Mouse (Mus musculus) limb, embryonic 12.5 days (tissue): ENCODE data around the gene Enpp6. TPM values are rescaled to one million over a fixed set of nuclear protein-coding genes. Genes with fewer than 3 reads are reported as not detected.

ENCODE experiments used
- ATAC-seq: fragments of 200-750 bp; cut with Nextera tagmentation; 2 replicates; pipeline ENCODE4 v1.8.0; 2017; ENCODE audit warnings: low read depth, moderate TSS enrichment; ENCODE audit not compliant: insufficient number of reproducible peaks, insufficient read depth, low FRiP score, low TSS enrichment
- H3K27ac ChIP-seq: fragments of 300-500 bp; sonication (generic); 2 replicates; pipeline ENCODE4 v1.5.1; 2016; ENCODE audit warnings: mild to moderate bottlenecking, moderate library complexity
- H3K27me3 ChIP-seq: fragments of 300-500 bp; sonication (generic); 2 replicates; pipeline ENCODE4 v1.6.1; 2016; ENCODE audit warnings: mild to moderate bottlenecking, moderate library complexity
- H3K36me3 ChIP-seq: fragments of 300-500 bp; sonication (generic); 2 replicates; pipeline ENCODE4 v1.6.1; 2016; ENCODE audit warnings: mild to moderate bottlenecking, moderate library complexity
- H3K4me1 ChIP-seq: fragments of 300-500 bp; sonication (generic); replicated peaks from 2 replicates; pipeline ENCODE4 v1.6.1; 2016
- H3K4me2 ChIP-seq: fragments of 300-500 bp; sonication (generic); 2 replicates; pipeline ENCODE4 v1.6.1; 2016; ENCODE audit warnings: mild to moderate bottlenecking, moderate library complexity
- H3K4me3 ChIP-seq: fragments of 300-500 bp; sonication (generic); replicated peaks from 2 replicates; pipeline ENCODE4 v1.5.1; 2016; ENCODE audit warnings: mild to moderate bottlenecking
- H3K9ac ChIP-seq: fragments of 300-500 bp; sonication (generic); replicated peaks from 2 replicates; pipeline ENCODE4 v1.6.1; 2016; ENCODE audit warnings: mild to moderate bottlenecking, moderate library complexity
- H3K9me3 ChIP-seq: fragments of 300-500 bp; sonication (generic); 2 replicates; pipeline ENCODE4 v1.6.1; 2016; ENCODE audit warnings: mild to moderate bottlenecking, moderate library complexity
- WGBS: fragments of 180-500 bp; shearing (Covaris S2); methylation state at CpG from one replicate; pipeline ENCODE4 v1.1.7; 2016; 5-methylcytosine and 5-hydroxymethylcytosine counted together
- polyA plus RNA-seq: library from polyadenylated mRNA; unstranded; fragments of >200 nt; fragmentation: Nextera tagmentation; extraction: Ambion mirVana; gene quantifications from 2 replicates; pipeline ENCODE4 v1.2.1, GENCODE M21; 2016

Enpp6 gene
- polyA plus RNA-seq, 1 experiment from 2014 or later = 0.87 TPM

GRCm38 (mm10) chr8:47133381-47133780, 146.7 kb downstream of the Enpp6 start:
- no peak overlapping the region for H3K4me2 ChIP-seq
- H3K9me3 ChIP-seq = no peaks in the 10 kb centered on the region
- ATAC-seq = no peak
- no peak overlapping the region for H3K9ac ChIP-seq
- WGBS = 79% methylated on average over 3 of the region's 3 CpGs
- H3K4me3 ChIP-seq = no peak overlapping the region
- H3K27ac ChIP-seq = no peak overlapping the region
- H3K36me3 ChIP-seq = no peaks in the 10 kb centered on the region
- H3K4me1 ChIP-seq = peaks cover 22% of the 10 kb centered on the region
- no peaks in the 10 kb centered on the region for H3K27me3 ChIP-seq

DNA sequence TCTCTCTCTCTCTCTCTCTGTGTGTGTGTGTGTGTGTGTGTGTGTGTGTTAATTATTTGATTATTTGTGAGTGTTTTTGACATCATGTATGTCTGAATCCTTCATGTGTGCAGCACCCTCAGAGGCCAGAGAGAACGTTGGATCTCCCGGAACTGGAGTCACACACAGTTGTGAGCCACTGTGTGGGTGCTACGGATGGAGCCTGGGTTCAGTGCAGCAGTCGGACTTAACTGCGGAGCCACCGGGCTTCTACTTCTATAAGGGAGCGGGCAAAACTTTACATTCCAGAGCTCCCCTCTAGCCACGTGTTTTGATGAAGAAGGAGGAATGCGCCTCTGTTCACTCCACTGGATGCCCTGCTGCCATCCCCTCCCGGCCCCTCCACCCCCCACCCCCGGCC, 148.0 kb downstream of the Enpp6 start:
- Histone ChIP-seq H3K4me2 (peak overlapping the region; percentile 49), H3K9ac (no peak overlapping the region), H3K36me3 (no peaks in the 10 kb centered on the region), H3K4me3 (no peak overlapping the region), H3K4me1 (peaks cover 22% of the 10 kb centered on the region), H3K27me3 (no peaks in the 10 kb centered on the region), H3K9me3 (no peaks in the 10 kb centered on the region), H3K27ac (no peak overlapping the region)
- 27% methylated on average over 11 of the region's 11 CpGs for WGBS
- ATAC-seq = peak; percentile 56; the same call in 1 of the 2 replicates

DNA sequence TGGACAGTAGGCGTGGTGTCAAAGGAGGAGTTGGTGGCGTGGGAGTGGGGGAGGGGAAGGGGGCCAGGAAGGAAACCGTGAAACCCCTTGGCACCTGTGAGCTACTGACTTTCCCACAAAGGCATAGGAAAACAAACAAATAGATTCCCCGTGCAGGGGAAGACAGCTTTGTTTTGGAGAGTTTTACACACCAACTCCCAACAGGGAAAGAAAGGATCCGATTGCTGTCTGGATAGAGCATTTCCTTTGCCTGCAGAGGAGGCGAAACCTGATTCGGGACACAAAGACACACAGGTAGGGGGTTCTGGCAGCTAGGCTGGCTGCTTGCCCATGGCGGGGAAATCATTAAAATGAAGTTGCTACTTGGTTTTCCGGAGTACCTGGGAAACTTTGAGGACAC, 148.9 kb downstream of the Enpp6 start:
- no peak for ATAC-seq
- H3K27ac ChIP-seq = peak overlapping the region; percentile 53; the same call in 1 of the 2 replicates
- no peaks in the 10 kb centered on the region for H3K36me3 ChIP-seq
- H3K4me2 ChIP-seq = peak overlapping the region; percentile 49
- no peak overlapping the region for H3K9ac ChIP-seq
- peaks cover 22% of the 10 kb centered on the region for H3K4me1 ChIP-seq
- no peaks in the 10 kb centered on the region for H3K27me3 ChIP-seq
- H3K9me3 ChIP-seq = no peaks in the 10 kb centered on the region
- peak overlapping the region; percentile 24 for H3K4me3 ChIP-seq
- WGBS = 8% methylated on average over 9 of the region's 9 CpGs

GRCm38 (mm10) chr8:47136047-47136446, 149.4 kb downstream of the Enpp6 start:
- 34% methylated on average over 5 of the region's 5 CpGs for WGBS
- Histone ChIP-seq H3K9me3 (no peaks in the 10 kb centered on the region), H3K9ac (no peak overlapping the region), H3K4me3 (peak overlapping the region; percentile 24), H3K27ac (no peak overlapping the region), H3K36me3 (no peaks in the 10 kb centered on the region), H3K4me1 (peaks cover 22% of the 10 kb centered on the region), H3K27me3 (no peaks in the 10 kb centered on the region), H3K4me2 (peak overlapping the region; percentile 49)
- no peak for ATAC-seq

GRCm38 (mm10) chr8:47145258-47145657, 158.6 kb downstream of the Enpp6 start:
- Histone ChIP-seq H3K9ac (no peak overlapping the region), H3K4me2 (no peak overlapping the region), H3K36me3 (no peaks in the 10 kb centered on the region), H3K9me3 (peaks cover 3% of the 10 kb centered on the region), H3K27ac (no peak overlapping the region), H3K4me3 (no peak overlapping the region), H3K27me3 (no peaks in the 10 kb centered on the region), H3K4me1 (no peaks in the 10 kb centered on the region)
- no peak for ATAC-seq
- WGBS = 93% methylated on average over 9 of the region's 9 CpGs

Other genes starting within 250 kb of the Enpp6 start
- gene Irf2, start 247.2 kb upstream of the Enpp6 start, polyA plus RNA-seq = 13.3 and 13.6 TPM in 2 replicates